Mouse (Mus musculus) CH12F3 (cell line): ENCODE measurements at regions not wholly inside any gene's neighbourhood (a gene's known extent, or its start where the extent isn't known, plus 50 kb on each side); places are given as distances from the start of the nearest gene placed in this dataset.

Experiments used
- in situ Hi-C: fragments of 300-500 bp; cut with MboI; formaldehyde crosslinking; loops from 2 replicates; pipeline ENCODE4 v1.14.3; 2020; ENCODE audit warnings: low sequenced_read_pairs

- in situ Hi-C loops: no loop called here
Observed at GRCm38 (mm10) chr1:35855650-35856049, 212.6 kb upstream of the Hs6st1 start.

- in situ Hi-C loops: no loop called here
Observed at GRCm38 (mm10) chr1:35858342-35858741, 209.9 kb upstream of the Hs6st1 start.

DNA sequence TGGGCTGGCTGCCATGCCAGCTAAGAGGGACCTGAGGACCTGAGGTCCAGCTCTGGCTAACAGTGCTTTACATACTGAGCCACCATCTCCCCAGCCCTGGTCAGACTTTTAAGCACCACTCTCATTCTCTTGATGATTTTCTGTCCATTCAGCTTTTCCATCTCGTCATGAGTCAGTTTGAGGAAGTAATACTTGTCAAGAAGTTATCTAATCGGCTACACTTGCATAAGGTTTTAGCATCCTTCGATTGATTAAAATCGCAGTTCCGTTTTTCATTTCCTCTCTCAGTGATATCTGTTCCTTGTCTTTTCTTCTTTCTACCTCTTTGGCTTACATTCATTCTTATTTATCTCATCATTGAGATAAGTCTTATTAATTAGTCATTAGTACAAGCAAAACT lies 207.4 kb upstream of the Hs6st1 start:
- in situ Hi-C loops: no loop called here

DNA sequence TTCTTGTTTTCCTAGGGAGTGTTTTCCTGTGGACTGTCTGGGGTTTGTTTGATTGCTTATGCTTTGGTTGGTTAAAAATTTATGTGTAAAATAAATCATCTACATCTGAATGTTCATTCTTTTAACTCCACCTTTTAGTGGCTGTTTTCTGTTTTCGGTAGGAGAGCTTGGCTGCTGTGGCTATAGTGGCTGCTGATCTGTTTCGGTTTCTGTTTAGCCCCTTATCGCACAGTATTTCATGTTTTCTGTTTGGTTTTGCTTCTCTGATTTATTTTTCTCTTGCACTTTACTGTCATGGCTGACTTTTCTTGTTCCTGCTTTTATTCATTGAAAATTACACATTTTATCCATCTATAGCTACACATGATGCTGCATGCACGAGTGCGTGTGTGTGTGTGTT lies 206.0 kb upstream of the Hs6st1 start:
- in situ Hi-C loops: no loop called here

- in situ Hi-C loops: no loop called here
Observed at GRCm38 (mm10) chr1:35862661-35863060, 205.5 kb upstream of the Hs6st1 start.

- in situ Hi-C loops: no loop called here
Observed at GRCm38 (mm10) chr1:35864246-35864645, 204.0 kb upstream of the Hs6st1 start.

DNA sequence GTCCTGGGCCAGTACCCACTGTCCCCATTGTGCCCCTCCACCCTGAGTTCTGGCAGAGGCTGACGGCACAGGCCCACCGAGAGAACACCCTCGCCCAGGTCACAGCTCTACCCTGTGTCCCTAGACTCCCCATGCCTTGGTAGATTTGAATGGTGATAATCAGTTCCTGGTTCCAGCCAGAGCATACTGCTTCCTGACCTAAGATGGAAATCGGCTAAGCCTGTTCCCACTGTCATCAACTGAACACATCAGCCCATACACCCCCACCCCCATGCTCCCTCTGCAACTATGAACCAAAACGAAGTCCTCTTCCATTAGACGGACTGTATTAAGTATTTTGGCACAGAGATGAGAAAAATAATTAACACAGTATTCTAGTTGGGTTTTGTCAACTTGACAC lies 202.9 kb upstream of the Hs6st1 start:
- in situ Hi-C loops: no loop called here

GRCm38 (mm10) chr1:35866643-35867042 lies 201.6 kb upstream of the Hs6st1 start:
- in situ Hi-C loops: no loop called here

- in situ Hi-C loops: no loop called here
Observed at GRCm38 (mm10) chr1:35869381-35870143, 198.6 kb upstream of the Hs6st1 start.

DNA sequence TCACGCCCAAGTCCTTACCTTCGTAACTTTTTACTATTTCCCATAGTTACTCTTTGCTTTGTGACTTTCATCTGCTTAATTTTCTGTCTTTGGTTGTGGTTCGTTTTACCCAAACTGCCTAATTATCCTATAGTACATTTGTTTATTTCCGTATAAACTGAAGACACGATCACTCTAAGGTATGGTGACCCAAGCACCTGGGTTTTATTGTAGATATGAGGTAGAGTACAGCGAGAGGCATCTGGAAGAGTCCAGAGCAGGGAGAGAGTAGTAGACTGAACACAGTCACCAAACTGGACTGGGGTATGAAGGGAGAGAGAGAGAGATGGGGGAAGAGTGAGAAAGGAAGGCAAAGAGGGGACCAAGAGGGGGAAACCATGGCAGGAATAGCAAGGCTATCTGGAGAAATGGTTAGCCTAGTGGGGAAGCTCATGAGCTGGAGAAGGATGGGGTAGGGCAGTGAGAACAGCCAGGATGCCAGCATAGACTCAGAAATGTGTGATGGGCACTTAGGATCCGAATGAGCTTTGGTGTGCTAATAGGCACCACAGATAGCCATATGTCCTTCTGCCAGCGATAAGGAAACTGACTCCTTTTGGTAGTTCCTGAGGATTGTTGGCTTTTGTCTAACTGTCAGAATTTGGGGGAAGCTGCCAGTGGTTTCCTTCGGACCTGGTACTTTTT lies 197.9 kb upstream of the Hs6st1 start:
- in situ Hi-C loops: no loop called here

- in situ Hi-C loops: no loop called here
Observed at GRCm38 (mm10) chr1:35873038-35873437, 195.2 kb upstream of the Hs6st1 start.

- in situ Hi-C loops: no loop called here
Observed at GRCm38 (mm10) chr1:35875210-35875811, 192.9 kb upstream of the Hs6st1 start.

DNA sequence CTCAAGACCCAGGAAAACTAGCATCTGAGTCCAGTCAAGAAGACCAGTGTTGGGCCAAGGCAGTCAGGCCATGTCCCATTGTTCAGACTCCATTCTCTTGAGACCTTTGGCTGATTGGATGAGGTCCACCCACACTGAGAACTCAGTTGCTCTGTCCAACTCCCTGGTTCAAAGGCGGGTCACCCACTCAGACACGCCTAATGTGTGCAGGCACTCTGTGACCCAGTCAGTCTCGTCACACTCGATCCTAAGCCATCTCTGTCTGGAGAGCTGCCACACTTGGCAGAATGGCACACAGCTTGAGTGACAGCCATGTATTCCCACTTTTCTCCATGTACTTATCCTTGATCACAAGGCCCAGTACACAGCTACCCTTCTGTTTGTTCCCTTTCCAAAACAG lies 189.8 kb upstream of the Hs6st1 start:
- in situ Hi-C loops: no loop called here

DNA sequence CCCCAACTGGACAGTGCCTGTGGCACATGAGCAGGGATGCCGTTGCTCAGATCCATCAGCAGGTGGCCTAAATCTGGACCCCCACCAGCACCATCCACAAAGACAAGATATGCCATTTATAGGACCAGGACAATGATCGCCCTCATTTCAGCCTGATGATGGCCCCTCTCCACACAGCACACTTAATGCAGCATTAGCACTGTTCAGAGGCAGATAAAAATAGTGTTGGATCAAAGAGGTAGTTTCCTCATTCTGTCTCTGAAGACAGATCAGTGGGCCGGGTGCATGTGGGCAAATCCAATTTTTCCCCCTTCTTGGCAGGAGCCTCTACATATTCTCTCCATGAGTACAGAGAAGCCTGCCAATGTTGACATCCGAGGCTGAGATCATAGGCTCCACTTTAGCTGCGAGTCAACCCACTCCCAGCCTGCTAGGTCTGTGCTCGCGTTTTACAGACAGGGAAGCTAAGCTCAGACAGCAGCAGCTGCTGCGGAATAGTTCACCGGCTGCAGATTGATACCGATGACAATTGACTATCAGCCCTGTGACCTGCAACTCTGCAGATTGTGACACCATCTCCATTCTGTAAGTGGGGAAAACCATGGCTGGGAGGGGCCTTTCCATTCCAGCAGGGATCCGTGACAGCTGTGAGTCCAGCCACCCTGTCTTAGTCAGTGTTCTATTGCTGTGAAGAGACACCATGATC lies 188.7 kb upstream of the Hs6st1 start:
- in situ Hi-C loops: no loop called here

GRCm38 (mm10) chr1:35880562-35881265 lies 187.5 kb upstream of the Hs6st1 start:
- in situ Hi-C loops: no loop called here

DNA sequence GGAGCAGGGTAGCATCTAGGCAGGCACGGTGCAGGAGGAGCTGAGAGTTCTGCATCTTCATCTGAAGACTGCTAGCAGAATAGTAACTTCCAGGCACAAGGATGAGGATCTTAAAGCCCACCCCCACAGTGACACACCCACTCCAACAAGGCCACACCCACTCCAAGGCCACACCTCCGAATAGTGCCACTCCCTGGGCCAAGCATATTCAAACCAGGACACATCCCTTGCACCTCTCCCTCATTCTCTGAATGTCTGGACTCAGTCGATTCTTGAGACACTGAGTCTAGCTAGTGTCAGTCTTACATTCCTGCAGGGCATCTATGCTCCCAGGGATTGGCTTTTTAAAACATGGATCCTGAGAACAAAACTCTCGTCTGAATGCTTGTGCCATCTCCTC lies 186.7 kb upstream of the Hs6st1 start:
- in situ Hi-C loops: no loop called here

DNA sequence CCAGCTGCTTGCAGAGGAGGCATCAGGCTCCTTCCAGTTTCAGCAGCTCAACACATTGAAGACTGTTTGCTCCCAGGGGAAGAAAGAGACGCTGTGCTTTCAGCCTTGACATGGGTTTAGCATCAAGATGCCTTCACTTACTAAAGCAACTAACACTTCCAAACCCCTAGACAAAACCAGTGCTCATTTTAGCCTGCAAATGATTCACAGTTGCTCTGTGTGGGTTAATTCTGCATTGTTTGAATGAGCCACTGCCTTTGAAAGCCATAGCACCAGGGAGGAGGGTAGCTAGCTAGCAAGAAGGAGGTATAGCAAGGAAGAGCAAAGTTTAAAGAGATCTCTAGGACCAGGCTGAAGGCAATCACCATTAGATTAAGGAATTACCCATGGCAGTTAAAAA lies 186.1 kb upstream of the Hs6st1 start:
- in situ Hi-C loops: no loop called here

- in situ Hi-C loops: no loop called here
Observed at GRCm38 (mm10) chr1:35889731-35890499, 178.3 kb upstream of the Hs6st1 start.

DNA sequence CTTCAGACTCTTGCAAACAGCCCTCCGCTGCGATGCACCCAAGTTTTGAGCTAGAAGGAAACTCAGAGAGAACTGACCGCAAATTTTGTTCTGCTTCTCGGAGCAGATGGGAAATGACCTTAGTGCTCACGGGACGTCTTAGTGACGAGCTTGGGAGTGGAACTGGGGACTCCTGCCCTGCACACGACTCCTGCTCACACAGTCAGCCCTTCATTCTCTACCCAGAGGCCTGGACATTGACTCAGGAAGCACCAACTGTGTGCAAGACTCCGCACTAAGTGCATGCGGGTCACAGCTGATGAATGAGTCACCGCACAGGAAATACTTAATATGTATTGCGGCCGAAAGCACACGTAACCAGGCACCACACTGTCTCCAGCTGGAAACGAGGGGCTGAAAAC lies 177.7 kb upstream of the Hs6st1 start:
- in situ Hi-C loops: no loop called here

GRCm38 (mm10) chr1:35899536-35899935 lies 168.7 kb upstream of the Hs6st1 start:
- in situ Hi-C loops: no loop called here
